Mouse (Mus musculus): ENCODE results near the gene Rbm8a2.

DNA sequence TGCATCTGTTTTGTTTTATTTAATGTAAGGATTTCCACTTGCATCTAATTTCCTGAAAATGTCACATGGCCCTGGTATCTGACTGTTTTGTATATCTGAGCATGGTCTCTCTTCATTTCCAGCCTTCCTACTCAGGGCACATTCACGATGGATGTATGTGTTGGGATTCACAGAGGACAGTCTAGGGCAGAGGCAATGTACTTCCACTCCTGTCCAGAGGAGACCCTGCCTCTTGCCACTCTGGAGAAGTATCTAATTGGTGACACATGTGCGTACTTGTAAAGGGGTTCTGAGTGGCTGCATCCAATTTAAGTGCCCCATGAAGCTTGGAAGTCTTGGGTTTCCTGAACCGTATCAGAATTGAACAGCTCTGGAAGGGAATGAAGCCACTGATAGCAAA is 28.5 kb downstream of the Rbm8a2 start:
- TF ChIP-seq CTCF (IDR thresholded peaks at IDR 0.05; ENCODE audit: low read depth) = no peak
- TF ChIP-seq EP300 (optimal IDR thresholded peaks at IDR 0.05) = no peak
